Mouse (Mus musculus): ENCODE data around the gene Tmem120b. TPM values are rescaled to one million over a fixed set of nuclear protein-coding genes. Genes with fewer than 3 reads are reported as not detected.

Gene Tmem120b
- total and polyA plus RNA-seq, 3 experiments = 5.6 to 6.8 TPM; not detected in 1

GRCm38 (mm10) chr5:123094238-123094991 is 26.2 kb downstream of the Tmem120b start:
- Histone ChIP-seq H3K27me3 (ENCODE audit: control insufficient read depth in 1 of 2, insufficient read depth in 2 of 2, low read length in 2 of 2) (no peaks in the 10 kb centered on the region), H3K79me2 (ENCODE audit: control insufficient read depth, insufficient read depth, low read length, poor library complexity) (no peaks in the 10 kb centered on the region), H3K4me3 (ENCODE audit: control insufficient read depth in 1 of 2, insufficient read depth in 1 of 2, low read depth in 2 of 2, low read length in 2 of 2) (peak overlapping the region; percentile 38 to 55), H3K27ac (ENCODE audit: control insufficient read depth, low read depth, low read length) (peak overlapping the region; percentile 81), H3K9ac (ENCODE audit: control insufficient read depth, low read depth, low read length, poor library complexity, severe bottlenecking) (peak overlapping the region; percentile 57), H3K9me3 (replicated peaks; ENCODE audit: insufficient read depth, low read length) (no peaks in the 10 kb centered on the region), H3K4me1 (ENCODE audit: control insufficient read depth in 1 of 2, insufficient read depth in 2 of 2, low read length in 2 of 2) (peaks cover 6 to 22% of the 10 kb centered on the region in 2 experiments; a peak in 3 of 4 replicates), H3K36me3 (ENCODE audit: control insufficient read depth in 1 of 2, insufficient read depth in 2 of 2, low read length in 2 of 2) (peaks cover 0 to 20% of the 10 kb centered on the region in 2 experiments; a peak in 3 of 4 replicates)
- DNase-seq (ENCODE audit: low read depth, low spot score) = peak; percentile 97
- peak; percentile 59; the same call in 1 of the 2 replicates for TF ChIP-seq MYB (IDR thresholded peaks at IDR 0.05; ENCODE audit: low read depth, low read length)
- peak; percentile 98 for TF ChIP-seq BHLHE40 (IDR thresholded peaks at IDR 0.05; ENCODE audit: borderline replicate concordance, low read depth, low read length)
- TF ChIP-seq NRF1 (IDR thresholded peaks at IDR 0.05; ENCODE audit: insufficient read depth, low read depth, low read length, poor library complexity, severe bottlenecking) = peak; percentile 95
- TF ChIP-seq POLR2AphosphoS5 (IDR thresholded peaks at IDR 0.05; ENCODE audit: borderline replicate concordance, low read depth, low read length) = 0 out of 2 replicates have a peak, but pooled peaks have one; percentile 57
- peak; percentile 60 to 83 for TF ChIP-seq EP300 (IDR thresholded peaks at IDR 0.05; ENCODE audit: low read depth in 1 of 2, low read length in 2 of 2)
- peak; percentile 36; the same call in 1 of the 2 replicates for TF ChIP-seq POLR2AphosphoS2 (IDR thresholded peaks at IDR 0.05; ENCODE audit: low read length)
- peak; percentile 83 for TF ChIP-seq MXI1 (IDR thresholded peaks at IDR 0.05; ENCODE audit: low read depth, low read length)
- peak; percentile 65; the same call in 1 of the 2 replicates for TF ChIP-seq HCFC1 (IDR thresholded peaks at IDR 0.05; ENCODE audit: low read depth, low read length)
- TF ChIP-seq MAX (IDR thresholded peaks at IDR 0.05; ENCODE audit: low read length) = peak; percentile 80
- 0 out of 2 replicates have a peak, but pooled peaks have one; percentile 5 for TF ChIP-seq SMC3 (IDR thresholded peaks at IDR 0.05; ENCODE audit: low read depth, low read length)
- TF ChIP-seq CTCF (IDR thresholded peaks at IDR 0.05 in 2 of 3, conservative IDR thresholded peaks at IDR 0.05 in 1 of 3; ENCODE audit: control insufficient read depth in 1 of 3, insufficient read depth in 1 of 3, low read depth in 2 of 3, low read length in 3 of 3, poor library complexity in 1 of 3, severe bottlenecking in 1 of 3) = no peak
- no peak for TF ChIP-seq GABPA (IDR thresholded peaks at IDR 0.05; ENCODE audit: low read depth, low read length)
- peak; percentile 42 for TF ChIP-seq RCOR1 (IDR thresholded peaks at IDR 0.05; ENCODE audit: low read depth, low read length)
- TF ChIP-seq MAFK (IDR thresholded peaks at IDR 0.05; ENCODE audit: borderline replicate concordance, low read depth, low read length) = no peak
- TF ChIP-seq MEF2A (IDR thresholded peaks at IDR 0.05; ENCODE audit: extremely low read depth, insufficient replicate concordance, low read depth, low read length, poor library complexity, severe bottlenecking) = no peak
- TF ChIP-seq CHD1 (IDR thresholded peaks at IDR 0.05; ENCODE audit: low read depth, low read length) = no peak
- no peak for TF ChIP-seq ZNF384 (IDR thresholded peaks at IDR 0.05; ENCODE audit: low read depth, low read length)
- no peak for TF ChIP-seq UBTF (IDR thresholded peaks at IDR 0.05; ENCODE audit: borderline replicate concordance, insufficient read depth, low read depth, low read length)
- peak; percentile 93 for TF ChIP-seq TAL1 (IDR thresholded peaks at IDR 0.05; ENCODE audit: low read length)
- 0 out of 2 replicates have a peak, but pooled peaks have one; percentile 40 for TF ChIP-seq KAT2A (conservative IDR thresholded peaks at IDR 0.05; ENCODE audit: low read depth, low read length)
- peak; percentile 58 for TF ChIP-seq NELFE (IDR thresholded peaks at IDR 0.05; ENCODE audit: low read depth, low read length)
- peak; percentile 65; the same call in 1 of the 2 replicates for TF ChIP-seq MAZ (IDR thresholded peaks at IDR 0.05; ENCODE audit: low read depth, low read length)
- TF ChIP-seq ELF1 (IDR thresholded peaks at IDR 0.05; ENCODE audit: low read depth, low read length) = 0 out of 2 replicates have a peak, but pooled peaks have one; percentile 16
- TF ChIP-seq RAD21 (IDR thresholded peaks at IDR 0.05; ENCODE audit: low read depth, low read length) = no peak
- TF ChIP-seq MYC (IDR thresholded peaks at IDR 0.05; ENCODE audit: low read depth, low read length) = peak; percentile 88
- TF ChIP-seq ZC3H11A (IDR thresholded peaks at IDR 0.05; ENCODE audit: low read depth, low read length) = no peak
- peak; percentile 64; the same call in 1 of the 2 replicates for TF ChIP-seq TBP (IDR thresholded peaks at IDR 0.05; ENCODE audit: low read depth, low read length)
- peak; percentile 83 for TF ChIP-seq TCF12 (IDR thresholded peaks at IDR 0.05; ENCODE audit: low read depth, low read length)
- 0 out of 2 replicates have a peak, but pooled peaks have one; percentile 46 for TF ChIP-seq E2F4 (IDR thresholded peaks at IDR 0.05; ENCODE audit: borderline replicate concordance, low read depth, low read length)
- peak in 1 of 2 experiments; percentile 62; a peak in 2 of 4 replicates for TF ChIP-seq POLR2A (IDR thresholded peaks at IDR 0.05; ENCODE audit: control insufficient read depth in 1 of 2, insufficient read depth in 1 of 2, low read depth in 1 of 2, low read length in 2 of 2, poor library complexity in 1 of 2)
- TF ChIP-seq ETS1 (IDR thresholded peaks at IDR 0.05; ENCODE audit: low read depth, low read length) = peak; percentile 97
- TF ChIP-seq ZKSCAN1 (IDR thresholded peaks at IDR 0.05; ENCODE audit: low read depth, low read length) = no peak
- peak; percentile 60 for TF ChIP-seq SIN3A (IDR thresholded peaks at IDR 0.05; ENCODE audit: low read length)
- TF ChIP-seq GATA1 (IDR thresholded peaks at IDR 0.05; ENCODE audit: low read depth, low read length) = peak; percentile 77
- TF ChIP-seq ZMIZ1 (IDR thresholded peaks at IDR 0.05; ENCODE audit: low read depth, low read length) = 0 out of 2 replicates have a peak, but pooled peaks have one; percentile 21
